Mouse (Mus musculus): ENCODE data around the gene Zfp518a.

GRCm38 (mm10) chr19:40936038-40936437 lies 41.5 kb downstream of the Zfp518a start:
- TF ChIP-seq CTCF (IDR thresholded peaks at IDR 0.05; ENCODE audit: insufficient read depth, low read depth, low read length) (no peak), POLR2A (IDR thresholded peaks at IDR 0.05; ENCODE audit: insufficient read depth, low read depth, low read length) (no peak)

Data from olfactory bulb, adult 2 months (tissue).